Mouse (Mus musculus): Measurements from ENCODE around the gene Tmcc1. TPM values are rescaled to one million over a fixed set of nuclear protein-coding genes. Genes with fewer than 3 reads are reported as not detected.

Tmcc1 gene
- polyA plus RNA-seq, 1 experiment from 2014 or later = 4.0 TPM

DNA sequence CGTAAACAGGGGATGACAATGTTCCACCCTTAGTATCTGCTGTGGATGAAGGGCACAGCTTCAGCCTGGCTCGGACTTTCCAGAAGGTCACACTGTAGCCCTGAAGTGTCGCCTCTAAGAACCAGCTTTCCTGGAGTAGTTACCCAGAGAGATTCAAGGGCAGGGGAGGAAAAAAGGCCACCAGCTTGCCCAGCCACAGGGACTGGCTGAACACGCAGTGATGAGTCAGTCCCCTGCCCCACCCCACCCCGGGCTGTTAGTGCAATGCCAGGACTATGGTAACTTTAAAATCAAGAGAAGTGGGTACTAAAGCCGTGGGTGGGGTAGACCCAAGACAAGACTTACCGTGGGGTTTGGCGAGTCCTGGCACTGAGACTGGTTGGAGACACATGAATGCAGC, 217.7 kb downstream of the Tmcc1 start:
- TF ChIP-seq EP300 (IDR thresholded peaks at IDR 0.05; ENCODE audit: low read depth) = no peak
- TF ChIP-seq CTCF (IDR thresholded peaks at IDR 0.05; ENCODE audit: low read depth) = no peak
- 79% methylated on average over 8 of the region's 8 CpGs for WGBS (ENCODE audit: insufficient replicate concordance)
- ATAC-seq (no peak), DNase-seq (no peak)
- Histone ChIP-seq H3K9ac (replicated peaks) (no peak overlapping the region), H3K4me3 (ENCODE audit: low read depth, low read length) (no peak overlapping the region), H3K27me3 (ENCODE audit: insufficient read depth, low read length) (no peaks in the 10 kb centered on the region), H3K27ac (ENCODE audit: low read depth) (no peak overlapping the region), H3K9me3 (ENCODE audit: low read length) (no peaks in the 10 kb centered on the region), H3K4me2 (ENCODE audit: low read depth, low read length) (no peak overlapping the region), H3K4me1 (ENCODE audit: insufficient read depth) (peaks cover 15% of the 10 kb centered on the region), H3K36me3 (replicated peaks; ENCODE audit: insufficient read depth, low read length) (no peaks in the 10 kb centered on the region; the same call in 1 of the 2 replicates)

DNA sequence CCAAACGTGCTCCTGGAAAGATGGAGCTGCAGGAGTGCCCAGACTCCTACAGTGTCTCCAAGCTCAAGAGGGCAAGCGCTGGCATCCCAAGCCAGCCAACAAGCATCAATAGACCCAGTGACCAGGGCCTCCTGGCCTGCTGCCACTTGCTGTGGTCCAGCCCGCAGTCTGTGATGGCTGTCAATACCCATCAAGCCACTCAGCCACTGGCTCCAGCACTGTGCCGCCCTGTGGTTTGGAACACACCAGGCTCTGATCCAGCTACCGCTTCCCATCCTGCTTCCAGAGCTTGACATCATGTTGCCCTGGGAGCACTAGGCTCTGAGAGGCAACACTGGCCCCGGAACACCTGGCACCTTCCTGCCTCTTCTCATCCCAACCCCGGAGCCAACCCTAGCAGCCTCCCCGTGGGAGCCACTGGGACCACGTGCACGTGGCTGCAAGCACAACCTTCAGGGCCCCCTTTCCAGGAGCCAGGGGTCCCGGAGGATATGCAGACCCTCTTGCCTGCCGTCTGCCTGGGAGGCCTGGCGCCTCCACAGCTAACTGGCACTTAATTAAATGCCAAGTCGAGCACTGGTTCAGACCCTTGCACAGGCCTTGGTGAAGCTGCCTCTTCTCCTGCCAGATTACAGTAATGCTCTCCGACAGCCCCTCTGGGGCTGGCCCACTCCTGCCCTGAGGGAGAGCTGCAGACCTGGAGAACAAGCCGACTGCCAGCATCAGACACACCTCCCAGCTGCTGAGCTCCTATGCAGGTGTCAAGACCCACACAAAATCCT, 219.2 kb downstream of the Tmcc1 start:
- H3K4me2 ChIP-seq (ENCODE audit: low read depth, low read length) = no peak overlapping the region
- no peaks in the 10 kb centered on the region for H3K9me3 ChIP-seq (ENCODE audit: low read length)
- no peak overlapping the region for H3K9ac ChIP-seq (replicated peaks)
- H3K4me3 ChIP-seq (ENCODE audit: low read depth, low read length) = no peak overlapping the region
- no peak for TF ChIP-seq EP300 (IDR thresholded peaks at IDR 0.05; ENCODE audit: low read depth)
- TF ChIP-seq CTCF (IDR thresholded peaks at IDR 0.05; ENCODE audit: low read depth) = no peak
- H3K4me1 ChIP-seq (ENCODE audit: insufficient read depth) = peaks cover 15% of the 10 kb centered on the region
- DNase-seq (no peak), ATAC-seq (no peak)
- 80% methylated on average over 16 of the region's 16 CpGs for WGBS (ENCODE audit: insufficient replicate concordance)
- H3K27ac ChIP-seq (ENCODE audit: low read depth) = no peak overlapping the region
- H3K36me3 ChIP-seq (replicated peaks; ENCODE audit: insufficient read depth, low read length) = no peaks in the 10 kb centered on the region; the same call in 1 of the 2 replicates
- H3K27me3 ChIP-seq (ENCODE audit: insufficient read depth, low read length) = no peaks in the 10 kb centered on the region

DNA sequence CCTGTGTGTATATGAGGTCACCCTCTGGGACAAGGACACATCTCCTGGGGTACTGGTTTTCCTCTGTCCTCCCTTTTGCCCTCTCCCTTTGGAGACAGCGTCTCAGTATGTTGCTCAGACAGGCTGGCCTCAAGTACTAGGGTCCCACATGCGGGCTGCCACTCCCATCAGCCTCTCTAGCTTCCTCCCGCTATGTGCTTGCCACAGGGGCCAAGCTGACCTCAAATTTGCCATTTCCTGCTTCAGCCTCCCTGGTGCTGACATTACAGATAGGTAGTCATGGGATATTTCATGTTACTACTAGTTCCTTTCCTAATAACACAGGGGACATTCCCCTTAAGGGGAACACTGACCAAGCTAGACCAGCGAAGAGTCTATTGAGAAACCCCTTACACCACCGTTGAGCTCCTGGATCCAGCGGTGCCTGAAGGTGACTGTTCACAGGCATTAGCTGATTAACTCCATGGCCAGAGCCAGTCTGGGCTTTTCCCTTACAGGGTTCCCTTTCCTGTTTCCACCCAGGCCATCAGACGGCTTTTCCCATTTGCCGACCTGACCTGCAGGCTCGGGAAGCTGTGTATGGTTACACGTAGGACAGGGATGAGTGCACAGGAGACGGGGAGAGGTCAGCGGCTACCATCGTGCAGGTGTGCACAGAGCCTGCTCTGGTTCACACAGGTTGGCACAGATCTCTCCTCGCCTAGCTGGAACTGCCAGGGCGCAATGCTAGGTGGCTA, 220.0 kb downstream of the Tmcc1 start:
- DNase-seq (no peak), ATAC-seq (no peak)
- Histone ChIP-seq H3K9ac (replicated peaks) (no peak overlapping the region), H3K27me3 (ENCODE audit: insufficient read depth, low read length) (no peaks in the 10 kb centered on the region), H3K27ac (ENCODE audit: low read depth) (no peak overlapping the region), H3K9me3 (ENCODE audit: low read length) (no peaks in the 10 kb centered on the region), H3K4me2 (ENCODE audit: low read depth, low read length) (no peak overlapping the region), H3K4me3 (ENCODE audit: low read depth, low read length) (no peak overlapping the region), H3K36me3 (replicated peaks; ENCODE audit: insufficient read depth, low read length) (no peaks in the 10 kb centered on the region; the same call in 1 of the 2 replicates), H3K4me1 (ENCODE audit: insufficient read depth) (peaks cover 15% of the 10 kb centered on the region)
- WGBS (ENCODE audit: insufficient replicate concordance) = 68% methylated on average over 15 of the region's 15 CpGs
- TF ChIP-seq CTCF (IDR thresholded peaks at IDR 0.05; ENCODE audit: low read depth) (no peak), EP300 (IDR thresholded peaks at IDR 0.05; ENCODE audit: low read depth) (no peak)

DNA sequence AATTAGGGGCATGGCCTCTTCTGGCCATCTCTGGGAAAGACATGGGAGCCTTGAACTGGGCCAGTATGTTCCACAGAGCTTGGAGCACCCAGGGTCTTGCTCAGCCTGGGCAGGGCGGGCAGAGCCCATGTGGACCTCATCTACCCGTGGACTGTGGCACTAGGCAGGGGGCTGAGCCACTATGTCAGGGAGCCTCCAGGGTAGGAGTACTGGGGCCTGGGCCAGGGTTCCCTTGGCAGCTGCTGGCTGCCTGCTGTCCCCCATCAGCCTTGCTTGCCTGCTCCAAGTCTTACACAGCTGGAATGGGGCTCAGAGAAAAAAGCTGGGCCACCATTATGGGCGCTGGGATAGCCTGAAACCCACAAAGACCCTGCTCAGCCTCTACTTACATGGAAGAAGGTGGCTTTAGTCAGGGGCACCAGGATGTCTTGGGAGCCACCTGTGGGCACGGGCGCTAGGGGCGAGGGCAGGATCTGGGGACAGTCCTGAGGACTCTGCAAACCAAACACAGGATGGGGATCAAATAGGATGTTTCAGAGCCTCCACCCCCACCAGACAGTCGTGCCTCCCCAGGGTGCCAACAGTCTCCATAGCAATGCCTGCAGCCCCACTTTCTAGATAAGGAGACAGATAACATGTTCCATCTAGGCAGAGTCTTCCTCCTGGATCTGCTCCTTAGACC, 221.1 kb downstream of the Tmcc1 start:
- no peak for ATAC-seq

DNA sequence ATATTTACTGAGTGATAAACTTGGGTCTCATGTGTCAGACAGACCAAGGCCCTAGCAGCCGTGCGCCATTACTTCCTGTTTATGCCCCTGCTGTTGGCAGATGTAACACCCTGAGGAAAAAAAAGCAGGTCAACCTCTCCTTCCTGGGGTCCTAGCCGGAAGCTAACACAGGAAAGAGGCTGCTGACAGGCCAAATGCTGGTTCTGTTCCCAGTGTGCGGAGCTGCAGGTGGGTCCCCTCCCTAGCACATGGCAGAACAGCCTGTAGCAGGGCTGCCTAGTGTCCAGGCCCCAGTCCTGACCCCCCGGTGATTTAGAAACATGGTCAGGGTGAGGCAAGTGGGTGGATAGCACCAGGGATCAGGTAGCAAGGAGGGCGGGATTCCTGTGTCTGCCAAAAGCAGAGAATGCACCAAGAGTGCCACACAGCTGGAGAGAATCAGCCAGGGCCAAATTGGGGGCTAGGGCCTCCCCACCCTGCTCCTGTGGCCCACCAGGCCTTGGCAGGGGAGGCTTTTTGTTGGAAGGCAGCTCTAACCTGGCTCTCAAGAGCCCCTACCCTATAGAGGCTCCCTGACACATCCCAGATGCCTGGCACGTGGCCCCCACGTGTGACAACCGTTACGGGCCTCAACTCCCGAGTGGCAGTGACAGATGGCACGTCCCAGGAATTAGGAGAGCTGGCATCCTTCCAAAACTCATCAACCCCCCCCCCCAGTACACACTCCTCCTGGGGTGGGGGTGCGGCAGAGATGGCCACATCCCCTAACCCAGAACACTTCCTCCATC, 221.8 kb downstream of the Tmcc1 start:
- Histone ChIP-seq H3K36me3 (replicated peaks; ENCODE audit: insufficient read depth, low read length) (peaks cover 3% of the 10 kb centered on the region; the same call in 1 of the 2 replicates), H3K4me3 (ENCODE audit: low read depth, low read length) (no peak overlapping the region), H3K4me2 (ENCODE audit: low read depth, low read length) (no peak overlapping the region), H3K9ac (replicated peaks) (no peak overlapping the region), H3K9me3 (ENCODE audit: low read length) (no peaks in the 10 kb centered on the region), H3K27ac (ENCODE audit: low read depth) (peak overlapping the region; percentile 16; the same call in 1 of the 2 replicates), H3K4me1 (ENCODE audit: insufficient read depth) (peaks cover 15% of the 10 kb centered on the region), H3K27me3 (ENCODE audit: insufficient read depth, low read length) (no peaks in the 10 kb centered on the region)
- no peak for DNase-seq
- WGBS (ENCODE audit: insufficient replicate concordance) = 51% methylated on average over 13 of the region's 13 CpGs
- ATAC-seq = no peak
- TF ChIP-seq CTCF (IDR thresholded peaks at IDR 0.05; ENCODE audit: low read depth) (no peak), EP300 (IDR thresholded peaks at IDR 0.05; ENCODE audit: low read depth) (no peak)

More for the DNA sequence above, 221.1 kb downstream of the Tmcc1 start:
- H3K4me3 ChIP-seq (ENCODE audit: low read depth, low read length) = no peak overlapping the region
- no peak for DNase-seq
- H3K27me3 ChIP-seq (ENCODE audit: insufficient read depth, low read length) = no peaks in the 10 kb centered on the region
- no peak overlapping the region for H3K27ac ChIP-seq (ENCODE audit: low read depth)
- no peak overlapping the region for H3K9ac ChIP-seq (replicated peaks)
- H3K36me3 ChIP-seq (replicated peaks; ENCODE audit: insufficient read depth, low read length) = no peaks in the 10 kb centered on the region; the same call in none of the 2 replicates
- TF ChIP-seq CTCF (IDR thresholded peaks at IDR 0.05; ENCODE audit: low read depth) (no peak), EP300 (IDR thresholded peaks at IDR 0.05; ENCODE audit: low read depth) (no peak)
- H3K4me2 ChIP-seq (ENCODE audit: low read depth, low read length) = no peak overlapping the region
- H3K4me1 ChIP-seq (ENCODE audit: insufficient read depth) = peaks cover 15% of the 10 kb centered on the region
- H3K9me3 ChIP-seq (ENCODE audit: low read length) = no peaks in the 10 kb centered on the region
- WGBS (ENCODE audit: insufficient replicate concordance) = 71% methylated on average over 7 of the region's 7 CpGs

Measured in liver, postnatal 0 days (tissue).